Mouse (Mus musculus): ENCODE data around the gene Olfr1320.
"Not testable (repeated sequence)": the region's sequence is repeated elsewhere in the genome, so short reads cannot be mapped to it uniquely, and the experiment has no call there.

The Olfr1320 gene

GRCm38 (mm10) chrX:49672033-49672432 lies at the start of gene Olfr1320:
Olfr1320 (plus strand) TSS chrX:49672333.
- no peak for DNase-seq (ENCODE audit: extremely low spot score, low read depth, low spot score)

GRCm38 (mm10) chrX:49627566-49627965 lies 44.6 kb upstream of the Olfr1320 start:
- DNase-seq (ENCODE audit: extremely low spot score, low read depth, low spot score), result no peak

GRCm38 (mm10) chrX:49631195-49631594 lies 40.9 kb upstream of the Olfr1320 start:
- DNase-seq (ENCODE audit: extremely low spot score, low read depth, low spot score), result no peak

GRCm38 (mm10) chrX:49660781-49661180 lies 11.4 kb upstream of the Olfr1320 start:
- not testable (repeated sequence) for DNase-seq (ENCODE audit: extremely low spot score, low read depth, low spot score)

All from hindlimb bud, embryonic 11.5 days (tissue).